Mouse (Mus musculus) ES-CJ7 (cell line): ENCODE results near the gene Rgs14.
A peak's percentile ranks its signal among the peaks of the same experiment; 100 is the strongest.

Experiments used
- DNase-seq: peaks from one replicate; pipeline ENCODE4 v3.0.0; 2011; ENCODE audit warnings: low read depth, low spot score

The Rgs14 gene

GRCm38 (mm10) chr13:55344286-55344685, 25.2 kb upstream of the Rgs14 start:
- no peak for DNase-seq

GRCm38 (mm10) chr13:55346745-55347144, 22.8 kb upstream of the Rgs14 start:
- DNase-seq = no peak

DNA sequence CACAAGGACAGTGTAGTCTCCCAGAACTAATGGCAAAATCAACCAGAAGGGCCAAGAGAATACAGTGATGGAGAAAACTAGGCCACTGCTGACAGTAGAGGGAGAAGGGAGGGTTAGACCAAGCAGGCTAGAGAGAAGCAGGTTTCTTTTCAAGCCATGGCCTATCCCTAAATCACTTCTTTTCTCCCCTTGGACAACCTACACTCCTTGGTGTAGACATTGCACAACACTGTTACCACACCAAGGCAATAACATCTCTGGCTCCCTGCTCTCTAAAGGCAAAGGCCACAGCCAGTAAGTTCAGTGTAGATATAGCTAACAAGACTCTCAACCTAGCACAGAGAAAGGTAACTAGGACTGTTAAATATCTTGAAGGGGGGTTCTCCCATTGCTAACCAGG, 8.4 kb upstream of the Rgs14 start:
- DNase-seq = no peak

- no peak for DNase-seq
These were observed 7.5 kb upstream of the Rgs14 start for GRCm38 (mm10) chr13:55361974-55362452.

GRCm38 (mm10) chr13:55362453-55363060, 7.0 kb upstream of the Rgs14 start, which contains the start of gene Lman2:
Lman2 (minus strand) TSS chr13:55362783.
- DNase-seq = peak; percentile 100

GRCm38 (mm10) chr13:55368401-55368800, 1.1 kb upstream of the Rgs14 start:
- no peak for DNase-seq

DNA sequence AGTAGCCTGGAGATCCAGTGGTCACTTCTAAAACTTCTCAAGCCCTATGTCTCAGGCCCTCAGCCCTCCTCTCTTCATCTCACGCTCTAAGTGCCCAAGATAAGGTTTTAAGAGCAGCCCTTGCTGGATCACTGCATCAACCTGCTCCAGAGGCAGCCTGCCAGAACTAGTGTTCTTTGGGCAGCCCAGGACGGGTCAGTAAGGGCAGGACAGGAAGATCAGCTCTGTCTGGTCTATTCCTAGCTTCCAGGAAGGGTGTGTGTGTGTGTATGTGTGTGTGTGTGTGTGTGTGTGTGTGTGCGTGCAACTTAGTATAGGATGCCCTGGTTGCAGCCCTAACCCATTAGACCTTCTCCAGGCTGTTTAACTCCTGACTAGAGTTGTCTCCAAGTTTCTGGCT, 702 bp downstream of the Rgs14 start:
- no peak for DNase-seq

- DNase-seq = no peak
These were observed 1.6 kb downstream of the Rgs14 start for GRCm38 (mm10) chr13:55371007-55371681.

- DNase-seq = no peak
These were observed 2.2 kb downstream of the Rgs14 start for GRCm38 (mm10) chr13:55371740-55372139.

DNA sequence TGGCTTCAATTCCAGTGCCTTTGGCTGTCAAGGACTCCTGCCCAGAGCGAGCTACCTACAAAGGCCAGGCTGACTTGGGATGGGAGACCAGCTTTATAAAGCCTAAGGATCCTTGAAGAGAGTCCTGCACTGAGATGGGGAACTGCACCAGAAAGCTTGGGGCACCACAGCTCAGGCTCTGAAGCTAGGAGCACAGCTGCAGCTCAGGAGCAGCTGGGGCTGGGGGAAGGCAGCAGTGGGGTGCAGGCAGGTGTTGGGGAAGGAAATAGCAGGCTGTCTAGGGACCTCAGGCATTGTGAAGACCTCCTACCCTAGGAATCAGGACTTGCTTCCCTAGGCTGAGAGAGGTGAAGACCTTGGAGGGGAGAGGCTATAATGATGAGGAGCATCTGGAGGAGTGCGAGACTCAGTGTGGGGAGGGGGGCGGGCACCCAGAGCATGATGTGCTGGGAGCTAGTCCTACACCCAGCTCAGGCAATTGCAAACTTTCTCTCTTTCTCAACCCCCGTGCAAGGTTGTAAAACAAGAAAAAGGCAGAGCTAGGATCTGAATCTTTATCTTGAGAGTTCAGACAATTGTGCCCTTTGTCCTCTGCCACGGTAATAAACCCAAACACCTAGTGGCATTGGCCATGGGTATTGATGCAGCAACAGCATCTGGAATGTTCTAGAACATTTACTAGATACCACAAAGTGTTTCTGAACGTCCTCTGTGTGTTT, 4.8 kb downstream of the Rgs14 start:
- no peak for DNase-seq

DNA sequence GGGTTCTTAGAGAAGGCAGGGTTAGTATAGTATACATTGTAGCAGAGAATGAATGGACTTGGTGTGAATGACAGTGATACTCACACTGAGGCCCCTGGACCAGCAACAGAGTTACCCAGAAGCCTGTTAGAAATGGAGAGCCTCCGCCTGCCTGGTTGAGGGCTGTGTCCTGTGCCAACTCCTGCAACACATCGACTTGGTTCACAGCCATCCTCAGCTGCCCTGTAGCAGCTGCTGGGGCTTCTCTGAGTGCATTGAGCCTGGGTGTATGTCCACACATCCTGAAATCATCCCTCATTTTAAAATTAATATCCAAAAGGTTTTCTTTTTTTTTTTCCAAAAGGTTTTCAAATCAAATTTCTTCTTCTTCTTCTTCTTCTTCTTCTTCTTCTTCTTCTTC, 6.3 kb downstream of the Rgs14 start:
- no peak for DNase-seq

GRCm38 (mm10) chr13:55378907-55379580, 9.5 kb downstream of the Rgs14 start:
- peak; percentile 83 for DNase-seq

GRCm38 (mm10) chr13:55381790-55382189, 12.3 kb downstream of the Rgs14 start:
- DNase-seq = no peak

DNA sequence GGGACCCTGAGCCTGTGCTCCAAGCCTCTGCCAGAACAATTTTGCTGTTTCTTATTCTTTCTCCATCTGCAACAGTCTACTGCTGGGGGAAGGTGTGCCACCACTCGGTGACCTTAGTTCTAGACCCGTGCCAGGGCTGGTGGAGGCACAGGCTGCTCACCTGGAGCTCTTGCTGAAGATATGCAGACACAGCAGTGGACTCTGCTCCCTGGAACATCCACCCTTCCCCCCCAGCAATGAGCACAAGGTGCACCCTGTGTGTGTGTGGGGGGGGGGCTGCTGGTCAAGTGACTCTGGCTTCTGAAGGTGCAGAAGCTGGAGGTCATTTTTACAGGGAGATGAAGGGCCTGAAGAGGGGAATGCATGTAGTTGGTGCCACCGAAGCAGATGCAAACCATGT, 21.1 kb downstream of the Rgs14 start:
- no peak for DNase-seq

DNA sequence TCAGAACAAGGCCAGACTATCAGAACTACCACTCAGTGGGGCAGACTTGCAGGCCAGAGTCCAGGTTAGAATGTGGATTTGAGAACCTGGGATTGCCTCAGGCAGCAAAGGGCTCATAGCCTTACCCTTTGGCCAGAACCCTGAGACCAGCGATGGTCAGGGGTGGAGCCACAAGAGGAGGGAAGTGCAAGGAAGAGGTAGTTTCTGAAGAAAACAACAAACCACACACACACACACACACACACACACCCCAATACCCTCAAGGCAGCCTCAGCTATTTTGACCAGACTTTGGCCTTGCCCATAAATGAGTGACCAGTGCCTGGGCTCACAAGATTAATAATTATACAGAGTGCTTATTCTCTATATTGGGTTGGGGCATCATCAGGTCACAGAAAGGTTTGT, 22.1 kb downstream of the Rgs14 start:
- no peak for DNase-seq

DNA sequence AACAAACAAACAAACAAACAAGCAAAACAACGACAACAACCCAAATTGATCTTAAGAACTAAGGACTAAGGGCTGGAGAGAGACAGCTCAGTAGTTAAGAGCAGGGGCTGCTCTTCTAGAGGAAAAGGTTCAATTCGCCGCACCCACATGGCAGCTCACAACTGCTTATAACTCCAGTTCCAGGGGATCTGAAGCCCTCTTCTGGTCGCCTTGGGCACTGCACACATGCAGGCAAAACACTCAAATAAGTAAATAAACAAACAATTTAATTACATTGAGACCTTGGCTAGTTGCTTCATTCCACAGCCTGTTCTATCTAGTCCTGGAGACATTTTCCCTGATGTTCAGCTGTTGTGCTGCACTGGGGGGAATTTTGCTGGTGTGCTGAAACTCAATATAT, 23.4 kb downstream of the Rgs14 start:
- DNase-seq = peak; percentile 83

DNA sequence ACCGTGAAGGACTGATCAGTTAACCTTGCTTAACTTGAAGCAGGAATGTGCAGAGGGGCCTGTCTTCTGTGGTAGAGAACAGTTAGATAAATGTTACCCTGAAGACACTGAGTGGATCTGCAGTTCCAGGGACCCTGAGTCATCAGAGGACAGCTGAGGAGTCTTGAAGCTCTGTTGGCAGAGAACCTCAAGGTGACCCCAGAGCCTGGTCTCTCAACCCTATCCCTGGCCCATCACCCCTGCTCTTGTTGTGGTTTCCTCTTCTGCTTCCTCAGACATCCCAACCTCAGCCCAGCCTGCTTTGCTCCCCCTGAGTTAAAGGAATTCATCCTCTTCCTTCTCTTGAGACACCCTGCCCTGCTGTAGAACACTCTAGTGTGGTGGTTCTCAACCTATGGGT, 28.6 kb downstream of the Rgs14 start, which contains the start of gene Slc34a1:
Gene Slc34a1 (plus strand): TSS at position 100 of the 400 bp plus-strand sequence.
- DNase-seq = no peak

GRCm38 (mm10) chr13:55399300-55400038, 29.9 kb downstream of the Rgs14 start:
- DNase-seq = no peak

DNA sequence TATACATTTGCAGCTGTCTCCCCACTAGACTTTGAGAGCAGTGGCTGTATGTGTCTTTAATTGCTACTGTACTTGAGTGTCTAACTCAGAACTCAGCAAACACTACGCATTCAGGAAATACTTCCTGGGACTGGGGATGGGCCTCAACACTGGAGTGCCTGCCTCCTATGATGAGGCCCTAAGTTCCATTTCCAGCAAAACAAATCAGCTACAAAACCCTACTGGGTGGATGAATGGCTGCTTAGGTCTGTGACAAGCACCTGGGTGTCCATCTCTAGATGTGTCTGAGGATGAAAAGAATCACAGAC, 30.5 kb downstream of the Rgs14 start:
- no peak for DNase-seq

DNA sequence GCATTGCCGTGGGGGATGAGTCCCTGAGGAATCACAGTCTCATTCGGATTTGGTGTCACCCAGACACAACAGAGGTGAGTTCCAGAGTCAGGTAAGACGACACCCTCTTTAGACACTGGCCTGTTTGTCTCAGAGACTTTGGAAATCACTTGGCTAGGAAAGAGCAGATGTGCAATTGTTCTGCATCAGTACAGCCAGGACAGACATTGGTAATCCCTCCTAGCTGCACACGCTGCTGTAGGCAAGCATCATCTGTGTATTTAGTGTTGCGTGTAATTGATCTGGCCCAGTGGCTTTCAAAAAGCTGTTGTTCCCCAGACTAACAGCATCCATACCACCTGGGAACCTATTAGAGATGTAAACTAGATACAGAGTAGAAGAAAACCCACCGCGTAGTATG, 33.7 kb downstream of the Rgs14 start:
- DNase-seq = no peak
